Mouse (Mus musculus) spleen, adult 2 months (tissue): ENCODE data around the gene Galk1.

ENCODE experiments used
- CTCF ChIP-seq: fragments of 200-500 bp; IDR thresholded peaks from 2 replicates; pipeline ENCODE4 v1.5.1; 2011; ENCODE audit warnings: mild to moderate bottlenecking, inconsistent platforms; ENCODE audit not compliant: insufficient read depth, insufficient read length, insufficient replicate concordance; ENCODE audit errors: extremely low read depth
- POLR2A ChIP-seq: fragments of 200-500 bp; IDR thresholded peaks from 2 replicates; pipeline ENCODE4 v1.6.1; 2011; ENCODE audit warnings: low read depth, low read length, inconsistent platforms

GRCm38 (mm10) chr11:116049610-116050009, 37.1 kb upstream of the Galk1 start:
- TF ChIP-seq POLR2A = no peak
- TF ChIP-seq CTCF = no peak
